Mouse (Mus musculus) embryo, embryonic 11.5 days (tissue): ENCODE data around the gene Med8.
A peak's percentile ranks its signal among the peaks of the same experiment; 100 is the strongest.

Experiments
- DNase-seq: peaks from one replicate; pipeline ENCODE4 v3.0.0-alpha.2; 2012; ENCODE audit warnings: low read depth, low spot score

The Med8 gene

DNA sequence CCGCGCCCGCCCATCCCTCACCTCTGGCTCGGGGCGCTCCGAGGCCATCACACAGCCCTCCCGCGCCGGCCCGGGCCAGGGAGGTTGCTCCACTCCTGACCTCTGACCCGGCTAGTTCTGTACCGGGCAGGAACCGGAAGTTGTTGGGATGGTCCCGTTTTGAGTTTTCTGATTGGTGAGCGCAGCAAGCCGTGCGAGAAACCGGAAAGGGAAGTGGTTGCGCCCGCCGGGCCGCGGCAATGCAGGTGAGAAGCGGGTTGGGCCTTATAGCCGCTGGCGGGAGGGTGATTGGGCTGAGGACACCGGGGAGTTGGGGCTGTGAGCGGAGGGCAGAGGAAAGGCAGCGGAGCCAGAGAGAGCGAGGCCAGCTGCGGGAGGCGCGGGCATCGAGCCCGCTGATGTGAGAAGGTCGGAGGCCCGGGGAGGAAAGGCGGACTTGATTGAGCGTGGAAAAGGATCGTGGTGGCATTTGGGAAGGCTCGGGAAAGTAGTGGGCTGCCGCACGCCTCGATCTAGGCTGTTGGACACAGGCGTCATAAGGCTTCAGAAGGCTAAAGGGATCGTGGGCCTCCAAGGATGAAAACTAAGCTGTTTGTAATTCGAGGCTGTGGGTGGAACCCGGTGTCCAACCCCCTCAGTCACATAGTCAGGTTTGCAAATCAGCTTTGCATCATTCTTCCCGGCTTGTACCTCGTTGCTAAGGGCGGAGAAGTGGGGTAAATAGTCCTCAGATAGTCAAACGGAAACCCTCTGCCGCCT is at the start of gene Med8, which contains the start of gene Szt2:
Med8 (plus strand) TSS at position 196 of the 759 bp plus-strand sequence.
Szt2 (minus strand) TSS at position 132 of the 759 bp plus-strand sequence.
- peak; percentile 80 for DNase-seq

DNA sequence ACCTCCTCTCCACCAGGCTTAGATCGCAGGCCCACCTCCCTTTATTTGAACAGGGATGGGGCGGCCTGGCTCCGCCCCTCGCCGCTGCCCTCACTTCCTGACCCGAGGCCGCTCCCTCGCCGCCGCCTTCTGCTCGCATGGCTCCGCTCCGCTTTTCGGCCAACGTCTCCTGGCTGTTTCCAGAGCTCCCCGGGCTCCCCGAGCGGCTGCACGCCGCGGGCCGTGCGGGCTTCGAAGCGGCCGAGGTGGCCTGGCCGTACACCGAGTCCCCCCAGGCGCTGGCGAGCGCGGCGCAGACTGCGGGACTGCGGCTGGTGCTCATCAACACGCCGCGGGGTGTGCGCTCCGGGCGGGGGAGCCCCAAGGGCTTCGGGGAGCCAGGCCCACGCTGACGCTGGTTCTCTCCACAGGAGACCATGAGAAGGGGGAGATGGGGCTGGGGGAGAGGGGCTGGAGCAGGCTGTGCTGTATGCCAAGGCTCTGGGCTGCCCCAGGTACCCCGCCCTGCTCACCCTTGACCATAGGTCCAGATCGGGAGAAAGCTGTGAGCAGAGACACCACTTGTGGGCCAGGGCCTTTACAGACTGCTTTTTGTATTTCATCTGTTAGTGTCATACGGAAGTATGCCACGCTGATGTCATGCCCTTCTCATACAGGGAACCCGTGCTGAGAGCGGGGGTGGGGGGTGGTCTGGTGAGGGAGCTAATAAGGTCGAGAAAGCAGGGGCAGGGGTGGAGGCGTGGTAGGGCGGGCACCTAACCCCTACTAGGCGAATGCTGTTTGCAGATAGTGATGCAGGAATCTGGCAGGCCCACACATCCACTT is 49.0 kb upstream of the Med8 start:
- DNase-seq: peak; percentile 56

DNA sequence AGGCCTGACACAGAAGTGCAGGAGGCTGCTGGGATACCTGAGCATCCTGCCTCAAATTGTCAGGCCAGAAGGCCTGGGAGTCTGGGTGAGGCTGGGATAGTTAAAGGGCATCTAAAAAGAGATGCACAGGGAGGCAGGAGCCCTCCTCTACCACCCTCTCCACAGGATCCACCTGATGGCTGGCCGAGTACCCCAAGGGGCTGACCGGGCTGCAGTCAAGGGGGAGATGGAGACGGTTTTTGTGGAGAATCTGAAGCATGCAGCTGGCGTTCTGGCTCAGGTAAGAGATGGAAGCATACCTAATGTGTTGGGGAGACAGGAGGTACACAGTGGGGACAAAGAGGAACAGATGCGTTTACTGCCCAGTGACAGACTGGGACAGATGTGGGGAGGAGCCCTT is 47.7 kb upstream of the Med8 start:
- no peak for DNase-seq

DNA sequence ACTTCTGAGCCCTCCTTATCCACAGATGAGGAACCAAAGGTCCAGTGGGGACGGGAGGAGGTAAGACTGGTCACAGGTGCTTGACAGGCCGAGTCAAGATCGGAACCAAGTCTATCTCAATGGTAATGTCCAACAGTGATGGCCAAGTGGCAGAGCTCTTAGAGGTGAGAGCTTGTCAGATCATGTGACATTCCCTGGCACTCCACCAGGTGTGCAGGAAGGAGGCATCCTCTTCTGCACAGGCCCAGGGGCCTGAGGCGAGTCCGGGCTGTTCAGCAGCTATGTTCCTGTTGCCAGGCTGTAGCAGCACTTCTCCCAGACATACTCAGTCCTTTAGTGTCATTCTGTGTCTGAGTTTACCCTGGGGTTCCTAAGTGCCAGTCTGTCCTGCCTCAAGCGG is 46.3 kb upstream of the Med8 start:
- DNase-seq: no peak

DNA sequence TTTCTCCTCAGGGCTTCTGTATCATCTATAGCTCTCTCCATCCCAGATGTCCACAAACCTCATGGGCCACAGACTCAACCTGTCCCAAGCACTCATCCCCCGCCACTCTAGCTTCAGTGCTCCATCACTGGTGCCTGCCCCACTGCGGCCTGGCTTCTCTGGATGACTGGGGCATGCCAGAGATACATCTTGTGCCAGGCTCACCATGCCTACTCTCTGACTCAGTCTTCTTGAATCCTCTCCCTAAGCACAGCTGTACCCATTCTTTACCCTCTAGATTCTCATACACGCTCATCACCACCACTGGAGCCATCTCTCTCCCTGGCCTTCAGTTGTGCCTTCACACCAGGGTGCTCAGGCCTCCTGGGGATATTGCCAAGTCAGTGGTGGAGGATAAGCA is 45.2 kb upstream of the Med8 start:
- DNase-seq: no peak

DNA sequence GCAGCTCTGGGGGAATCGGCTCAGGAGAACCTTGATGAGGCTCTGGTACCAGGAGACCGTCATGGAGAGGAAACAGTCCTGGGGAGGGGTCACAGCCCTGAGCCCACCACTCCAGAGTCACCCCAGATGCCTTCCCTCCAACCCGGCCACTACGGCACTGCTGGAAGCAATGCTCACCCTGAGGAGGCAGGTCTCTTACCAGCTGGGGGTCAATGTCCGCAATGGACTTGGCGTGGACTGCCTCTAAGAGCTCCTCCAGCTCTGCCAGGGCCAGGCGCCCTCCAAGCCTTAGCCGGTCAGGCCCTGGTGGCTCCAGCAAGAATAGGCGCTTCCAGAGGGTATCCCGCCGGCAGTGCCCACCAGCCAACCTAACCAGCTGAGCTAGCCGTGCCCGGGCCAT is 44.5 kb upstream of the Med8 start:
- DNase-seq: no peak

DNA sequence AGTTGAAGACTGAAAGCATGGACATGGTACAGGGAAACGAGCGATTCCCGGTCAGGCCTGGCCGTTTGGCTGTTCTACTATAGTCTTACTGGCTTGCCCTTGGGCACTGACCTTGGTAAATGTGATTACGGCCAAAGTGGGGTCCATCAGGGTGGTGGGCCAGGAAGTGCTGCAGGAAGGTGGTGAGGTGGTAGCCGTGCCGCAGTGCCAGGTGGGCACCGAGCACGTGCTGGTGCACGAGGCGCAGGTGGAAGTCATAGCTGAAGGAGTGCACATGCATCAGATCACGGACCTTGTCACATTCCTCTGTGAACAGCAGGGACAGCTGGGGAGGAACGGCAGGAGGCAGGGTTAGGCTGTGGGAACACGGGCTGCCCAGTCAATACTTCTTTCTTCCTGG is 43.1 kb upstream of the Med8 start:
- no peak for DNase-seq

DNA sequence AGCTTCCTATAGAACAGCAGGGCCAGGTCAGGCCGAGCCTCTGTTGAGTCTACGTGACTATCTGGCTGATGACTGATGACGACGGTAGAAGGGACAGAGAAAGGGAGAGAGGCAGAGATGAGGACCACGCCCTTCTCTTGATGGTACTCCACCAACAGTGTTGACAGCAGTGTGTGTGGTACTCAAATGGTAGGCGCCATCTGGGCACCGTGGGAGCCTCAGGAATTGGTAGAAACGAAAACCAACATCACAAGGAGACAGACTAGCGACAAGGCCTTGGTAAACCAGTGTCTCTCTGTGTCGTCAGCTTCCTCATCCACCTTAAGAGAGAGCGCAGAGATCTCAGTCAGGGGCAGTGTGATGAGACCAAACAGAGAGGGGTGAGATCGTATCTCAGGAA is 41.6 kb upstream of the Med8 start:
- DNase-seq: no peak

DNA sequence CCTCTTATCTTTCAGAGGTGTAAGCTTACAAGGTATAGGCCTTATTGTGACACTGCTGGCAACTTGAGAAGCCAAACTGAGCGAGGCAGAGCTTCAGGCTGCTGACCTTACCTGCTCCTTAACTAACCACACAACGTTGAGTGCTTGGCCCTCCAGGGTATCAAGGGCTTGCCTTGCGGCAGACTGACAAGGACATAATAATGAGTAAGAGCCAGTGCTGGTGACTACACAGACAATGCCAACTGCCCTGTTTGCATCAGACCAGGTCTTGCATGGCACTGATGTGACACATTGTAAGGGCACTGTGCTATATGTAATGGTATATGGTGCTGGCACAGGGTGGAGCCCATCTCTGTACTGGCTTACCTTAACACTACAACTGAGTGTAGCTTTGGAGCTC is 40.5 kb upstream of the Med8 start:
- no peak for DNase-seq

DNA sequence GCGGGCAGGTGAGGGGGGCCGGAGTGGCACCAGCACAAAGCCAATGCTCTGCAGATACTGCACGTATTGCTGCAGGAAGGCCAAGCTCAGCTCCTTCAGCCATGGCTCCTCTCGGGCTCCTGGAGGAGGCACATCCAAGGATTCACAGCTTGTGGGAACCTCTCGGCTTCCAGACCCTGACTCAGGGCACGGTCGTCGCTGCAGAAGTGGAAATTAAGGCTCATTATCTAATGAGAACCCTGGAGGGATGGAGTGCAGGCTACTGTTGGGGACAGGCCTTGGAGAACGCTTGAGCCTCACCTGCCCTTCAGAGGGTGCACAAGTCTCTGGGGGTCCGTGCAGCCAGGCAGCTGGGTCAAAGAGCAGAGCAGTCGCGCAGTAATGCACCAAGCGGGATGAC is 37.3 kb upstream of the Med8 start:
- no peak for DNase-seq

DNA sequence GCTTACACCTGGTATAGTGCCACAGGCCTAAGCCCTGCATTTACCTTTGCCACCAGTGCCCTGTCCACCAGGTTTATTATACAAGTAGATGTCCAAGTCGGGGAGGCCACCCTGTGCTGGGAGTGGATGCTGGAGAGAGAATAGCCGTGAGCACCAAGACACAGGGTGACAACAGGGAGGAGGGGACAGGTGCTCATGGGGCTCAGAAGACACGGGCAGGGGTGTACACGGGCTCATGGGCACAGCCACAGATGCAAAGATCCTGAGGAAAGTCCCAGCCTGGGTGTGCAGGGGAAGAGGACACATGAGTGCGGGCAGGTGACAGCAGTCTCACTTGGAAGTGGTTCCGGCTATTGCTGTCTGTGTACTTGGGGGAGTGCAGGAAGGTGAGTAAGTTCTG is 33.1 kb upstream of the Med8 start:
- no peak for DNase-seq

DNA sequence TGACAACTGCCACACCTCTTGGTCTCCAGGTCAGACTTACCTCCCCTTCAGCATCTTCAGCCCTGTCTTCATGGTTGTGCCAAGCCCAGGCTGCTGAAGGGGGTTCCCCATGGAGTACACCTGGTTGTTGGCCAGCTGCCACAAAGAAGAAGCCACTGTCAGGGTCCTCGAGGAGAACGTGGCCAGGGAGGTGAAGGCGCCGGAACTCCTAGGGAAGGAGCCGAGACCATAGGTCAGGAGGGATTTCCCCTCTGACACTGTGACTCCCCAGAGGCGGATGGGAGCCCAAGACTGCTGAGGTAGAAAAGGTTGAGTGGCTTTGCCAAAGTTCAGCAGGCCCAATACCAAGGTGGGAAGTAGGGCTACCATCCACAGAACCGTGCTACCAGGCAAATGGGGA is 25.9 kb upstream of the Med8 start:
- DNase-seq: no peak

DNA sequence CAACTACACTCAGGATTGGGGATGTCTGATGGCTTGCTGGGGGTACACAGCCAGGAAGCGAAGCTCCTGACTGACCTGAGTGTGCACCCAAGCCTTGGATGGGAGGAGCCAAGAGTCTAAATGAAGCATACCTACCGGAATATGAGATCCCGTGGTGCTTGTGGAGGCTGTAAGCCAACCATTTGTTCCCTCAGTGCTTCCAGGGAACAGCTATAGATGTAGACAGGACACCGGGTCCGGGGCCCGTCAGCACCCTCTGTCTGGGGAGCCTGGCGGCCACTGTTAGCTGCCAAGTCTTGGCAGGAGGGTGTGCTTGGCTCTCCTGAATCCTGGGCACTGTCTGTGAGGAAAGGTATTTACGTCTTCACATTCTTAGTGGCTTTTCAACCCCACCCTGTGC is 21.8 kb upstream of the Med8 start:
- DNase-seq: no peak

DNA sequence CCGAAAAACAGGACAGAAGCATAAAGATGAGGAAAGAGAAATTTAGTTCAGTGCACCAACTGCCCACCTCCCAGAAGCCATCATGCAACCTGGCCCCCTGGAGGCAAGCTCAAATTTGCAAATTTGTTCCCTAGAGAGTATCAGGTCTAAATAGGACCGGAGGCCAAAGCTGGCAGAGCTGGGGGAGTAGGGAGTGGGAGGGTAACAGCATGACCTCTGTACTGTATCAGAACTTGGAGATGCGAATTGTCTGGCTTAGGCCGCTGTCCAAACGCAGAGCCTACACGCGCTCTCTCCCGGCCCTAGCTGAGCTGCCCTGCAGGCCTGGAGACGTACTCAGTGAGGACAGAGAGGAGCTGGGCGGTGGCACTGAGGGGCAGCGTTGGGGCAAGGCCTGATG is 19.0 kb upstream of the Med8 start:
- DNase-seq: no peak

DNA sequence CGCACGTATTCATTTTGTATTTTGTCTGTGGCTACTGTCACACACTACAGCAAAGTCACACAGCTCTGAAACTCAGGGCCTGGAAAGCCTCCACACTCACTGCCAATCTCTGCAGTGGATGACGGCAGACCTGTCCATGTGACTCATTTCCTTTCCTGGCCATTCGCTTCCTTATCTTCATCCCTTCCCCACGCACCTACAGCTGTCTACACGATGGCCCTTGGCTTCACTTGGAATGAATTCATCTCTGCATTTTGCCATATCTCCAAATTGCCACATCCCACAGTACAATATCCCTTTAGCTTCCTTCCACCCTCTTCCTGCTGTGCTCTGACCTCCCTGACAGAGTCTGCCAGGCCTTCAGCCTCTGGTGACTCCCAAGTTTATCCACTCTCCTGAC is 14.6 kb upstream of the Med8 start:
- DNase-seq: no peak

DNA sequence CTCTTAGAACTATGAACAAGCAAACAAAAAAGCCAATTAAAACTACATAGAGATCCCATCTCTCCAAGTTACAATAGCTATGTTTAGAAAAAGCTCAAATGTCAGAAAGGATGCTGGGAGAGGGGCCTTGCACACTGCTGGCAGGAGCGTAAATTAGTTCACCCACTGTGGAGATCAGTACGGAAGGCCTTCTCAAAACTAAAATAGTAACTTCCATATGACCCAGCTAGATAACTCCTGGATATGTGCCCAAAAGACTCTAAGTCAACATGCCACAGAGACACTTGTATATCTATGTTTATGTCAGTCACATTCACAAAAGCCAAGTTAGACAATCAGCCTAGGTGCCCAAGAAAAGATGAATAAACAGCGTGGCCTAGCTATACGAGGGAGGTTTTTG is 13.8 kb upstream of the Med8 start:
- DNase-seq: no peak

DNA sequence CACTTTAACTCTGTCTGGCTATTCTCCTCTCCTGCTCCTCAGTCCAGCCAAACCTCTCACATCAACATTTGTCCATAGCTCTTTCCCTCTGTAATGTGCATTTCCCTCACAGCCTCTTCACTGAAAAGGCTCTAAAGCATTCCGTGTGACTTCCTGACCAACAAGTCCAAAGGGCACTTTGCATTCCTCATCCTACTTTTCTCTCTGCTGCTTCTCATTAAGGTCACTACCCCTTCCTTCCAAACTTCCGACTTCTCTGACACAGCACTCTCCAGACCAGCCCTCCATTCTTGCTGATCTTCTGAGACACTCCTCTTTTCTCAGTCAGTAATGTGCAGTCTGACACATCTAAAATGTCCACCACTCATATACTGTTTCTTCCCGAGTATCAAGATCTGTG is 12.7 kb upstream of the Med8 start:
- no peak for DNase-seq

DNA sequence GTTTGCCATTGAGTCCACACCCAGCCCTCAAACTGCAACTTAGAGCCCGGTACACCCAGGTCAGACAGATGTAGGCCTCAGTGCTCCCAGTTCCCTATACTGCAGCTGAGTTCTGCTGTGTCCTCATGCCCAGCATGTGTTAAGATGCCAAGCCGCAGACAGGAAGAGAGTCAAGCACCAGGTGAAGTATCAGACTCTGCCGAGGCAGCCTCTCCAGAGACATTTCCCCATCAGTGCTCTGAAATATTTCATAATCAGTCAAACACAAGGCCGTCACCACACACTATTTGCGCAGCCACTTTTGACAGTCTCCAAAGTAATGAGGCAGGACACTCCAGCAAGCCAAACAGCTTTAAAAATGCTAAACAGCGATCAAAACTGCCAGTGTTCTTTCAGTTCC is 10.7 kb upstream of the Med8 start:
- no peak for DNase-seq

DNA sequence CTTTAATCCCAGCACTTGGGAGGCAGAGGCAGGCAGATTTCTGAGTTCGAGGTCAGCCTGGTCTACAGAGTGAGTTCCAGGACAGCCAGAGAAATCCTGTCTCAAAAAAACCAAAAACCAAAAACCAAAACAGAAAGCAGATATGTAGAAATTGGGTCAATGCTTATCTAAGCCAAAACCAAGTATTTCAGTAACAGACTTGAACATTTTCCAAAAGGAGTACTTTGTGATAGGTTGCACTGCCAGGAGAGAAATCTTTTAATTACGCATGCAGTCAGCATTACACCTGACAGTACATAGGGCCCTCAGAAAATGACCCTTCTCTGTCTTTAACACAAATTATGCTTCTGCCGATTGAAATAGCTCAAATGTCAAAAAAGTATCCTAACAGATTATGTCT is 7.7 kb upstream of the Med8 start:
- DNase-seq: no peak

DNA sequence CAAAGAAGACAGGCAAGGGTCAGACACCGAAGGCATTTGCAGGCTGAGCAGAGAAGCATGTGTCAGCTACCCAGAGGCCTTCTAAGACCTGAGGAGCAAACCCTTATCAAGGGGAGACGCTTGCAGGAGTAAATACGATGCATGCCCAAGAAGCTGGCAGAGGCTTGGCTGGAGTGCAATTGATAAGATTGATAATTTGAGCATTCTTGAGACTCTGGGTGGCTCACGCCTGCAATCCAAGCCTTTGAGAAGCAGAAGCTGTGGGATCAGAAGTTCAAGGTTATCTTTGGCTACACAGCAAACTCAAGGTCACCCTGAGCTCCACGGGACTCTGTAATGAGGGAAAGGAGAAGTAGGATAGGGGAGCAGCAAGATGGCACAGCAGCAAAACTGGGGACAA is 7.2 kb upstream of the Med8 start:
- DNase-seq: no peak

DNA sequence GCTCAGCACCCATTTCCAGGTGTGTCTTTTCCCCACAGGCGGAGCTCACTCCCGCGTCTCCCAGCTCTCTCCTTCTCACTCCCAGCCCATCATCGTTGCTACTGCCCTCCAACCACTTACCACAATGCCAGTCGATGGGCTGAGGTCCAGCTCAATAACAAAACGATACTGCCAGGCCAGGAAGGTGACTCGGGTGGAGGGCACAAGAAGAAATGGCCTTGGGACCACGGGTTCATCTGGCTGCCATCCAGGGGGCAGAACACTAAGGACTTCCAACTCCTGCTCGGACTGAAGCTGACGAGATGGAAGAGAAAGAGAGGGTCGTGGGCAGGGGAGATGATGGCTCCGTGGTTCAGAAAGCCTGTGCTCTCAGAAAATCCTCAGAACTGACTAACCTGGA is 6.4 kb upstream of the Med8 start:
- DNase-seq: no peak

DNA sequence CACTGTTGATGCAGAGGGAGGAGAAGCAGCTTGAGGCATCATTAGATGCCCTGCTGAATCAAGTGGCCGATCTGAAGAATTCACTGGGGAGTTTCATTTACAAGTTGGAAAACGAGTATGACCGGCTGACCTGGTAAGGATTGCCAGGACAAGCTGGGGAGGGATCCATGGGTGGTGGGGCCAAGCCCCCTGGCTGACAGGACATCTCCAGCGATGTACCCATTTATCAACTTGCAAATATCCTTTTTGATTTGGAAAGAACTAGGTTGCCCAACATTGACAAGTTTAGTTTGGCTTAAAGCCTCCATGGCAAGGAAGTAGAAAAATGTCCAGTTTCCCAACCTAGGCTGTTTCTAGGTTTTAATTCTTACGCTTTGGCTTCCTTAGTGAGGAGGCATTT is 1.7 kb downstream of the Med8 start:
- no peak for DNase-seq

DNA sequence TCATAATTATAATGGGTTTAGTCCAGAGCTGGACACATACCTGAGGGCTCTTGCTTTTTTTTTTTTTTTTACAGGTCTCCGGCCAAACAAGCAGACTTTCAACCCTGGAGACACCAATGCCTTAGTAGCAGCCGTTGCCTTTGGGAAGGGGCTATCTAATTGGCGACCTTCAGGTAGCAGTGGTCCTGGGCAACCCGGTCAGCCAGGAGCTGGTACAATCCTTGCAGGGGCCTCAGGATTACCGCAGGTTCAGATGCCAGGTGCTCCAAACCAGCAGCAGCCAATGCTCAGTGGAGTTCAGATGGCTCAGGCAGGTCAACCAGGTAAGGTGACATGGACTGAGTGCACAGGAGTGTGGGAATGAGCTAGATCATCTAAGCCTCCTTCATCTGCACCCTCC is 4.4 kb downstream of the Med8 start:
- no peak for DNase-seq
